Mouse (Mus musculus) liver, adult 2 months (tissue): ENCODE measurements at regions not wholly inside any gene's neighbourhood (a gene's known extent, or its start where the extent isn't known, plus 50 kb on each side); places are given as distances from the start of the nearest gene placed in this dataset.

Experiments
- DNase-seq: peaks from one replicate; pipeline ENCODE4 v3.0.0-alpha.2; 2011; ENCODE audit warnings: low read depth, low spot score; ENCODE audit errors: extremely low read depth
- H3K27ac ChIP-seq: fragments of 200-500 bp; replicated peaks from 2 replicates; pipeline ENCODE4 v1.5.1; 2012; ENCODE audit warnings: low read depth, mild to moderate bottlenecking, control low read depth, inconsistent platforms, low read length; ENCODE audit not compliant: insufficient read depth
- H3K27me3 ChIP-seq: fragments of 200-500 bp; 2 replicates; pipeline ENCODE4 v1.6.1; 2012; ENCODE audit warnings: mild to moderate bottlenecking, moderate library complexity, low read length, inconsistent platforms; ENCODE audit not compliant: control insufficient read depth, insufficient read depth
- H3K36me3 ChIP-seq: fragments of 200-500 bp; 2 replicates; pipeline ENCODE4 v1.6.1; 2012; ENCODE audit warnings: low read length, inconsistent platforms; ENCODE audit not compliant: control insufficient read depth, insufficient read depth
- H3K4me1 ChIP-seq: fragments of 200-500 bp; 2 replicates; pipeline ENCODE4 v1.6.1; 2011; ENCODE audit warnings: low read length; ENCODE audit not compliant: control insufficient read depth, insufficient read depth
- H3K4me3 ChIP-seq: fragments of 200-500 bp; 2 replicates; pipeline ENCODE4 v1.5.1; 2011; ENCODE audit warnings: low read depth, mild to moderate bottlenecking, control low read depth, low read length, moderate library complexity; ENCODE audit not compliant: insufficient read depth
- H3K79me2 ChIP-seq: fragments of 200-500 bp; 2 replicates; pipeline ENCODE4 v1.6.1; 2012; ENCODE audit warnings: inconsistent platforms, mild to moderate bottlenecking, low read length, moderate library complexity; ENCODE audit not compliant: control insufficient read depth, insufficient read depth
- H3K9ac ChIP-seq: fragments of 200-500 bp; 2 replicates; pipeline ENCODE4 v1.6.1; 2012; ENCODE audit warnings: low read depth, mild to moderate bottlenecking, control low read depth, inconsistent platforms, low read length
- CTCF ChIP-seq: fragments of 200-500 bp; IDR thresholded peaks from 2 replicates; pipeline ENCODE4 v1.5.1; 2011; ENCODE audit warnings: low read depth, low read length, control low read depth
- POLR2A ChIP-seq: fragments of 200-500 bp; IDR thresholded peaks from 2 replicates; pipeline ENCODE4 v1.6.1; 2011; ENCODE audit warnings: low read length, control low read depth; ENCODE audit not compliant: insufficient read depth; ENCODE audit errors: extremely low read depth
- WGBS: fragments of 180-500 bp; shearing (Covaris S2); methylation state at CpG from one replicate; pipeline ENCODE4 v1.1.7; 2018; 5-methylcytosine and 5-hydroxymethylcytosine counted together

DNA sequence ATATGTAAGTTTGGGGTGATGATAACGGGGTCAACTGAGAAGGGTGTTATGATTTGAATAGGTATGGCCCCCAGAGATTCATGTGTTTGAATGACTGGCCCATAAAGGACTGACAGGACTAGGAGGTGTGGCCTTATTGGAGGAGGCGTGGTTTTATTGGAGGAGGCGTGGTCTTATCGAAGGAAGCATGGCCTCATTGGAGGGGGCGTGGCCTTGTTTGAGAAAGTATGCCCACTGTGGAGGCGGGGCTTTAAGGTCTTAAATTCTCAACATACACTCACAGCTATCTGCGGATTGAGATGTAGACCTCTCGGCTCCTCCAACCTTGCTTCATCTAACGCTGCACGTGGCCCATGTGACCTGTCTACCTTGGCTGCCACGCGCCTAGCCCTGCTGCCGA is 63.7 kb upstream of the Gm3045 start:
- TF ChIP-seq CTCF (no peak), POLR2A (no peak)
- WGBS, result 57% methylated on average over 13 of the region's 13 CpGs
- no peaks in the 10 kb centered on the region for H3K4me1 ChIP-seq

GRCm38 (mm10) chr13:56369600-56369999 is 56.8 kb upstream of the Gm3045 start:
- no peak for DNase-seq
- H3K79me2 ChIP-seq, result no peaks in the 10 kb centered on the region
- H3K4me1 ChIP-seq, result no peaks in the 10 kb centered on the region
- no peaks in the 10 kb centered on the region for H3K27me3 ChIP-seq
- H3K27ac ChIP-seq, result no peak overlapping the region
- H3K36me3 ChIP-seq, result no peaks in the 10 kb centered on the region
- no peak for TF ChIP-seq CTCF
- no peak for TF ChIP-seq POLR2A
- no peak overlapping the region for H3K9ac ChIP-seq
- 80% methylated on average over 2 of the region's 2 CpGs for WGBS
- no peak overlapping the region for H3K4me3 ChIP-seq

More for the DNA sequence above, 63.7 kb upstream of the Gm3045 start:
- Histone ChIP-seq H3K79me2 (no peaks in the 10 kb centered on the region), H3K36me3 (no peaks in the 10 kb centered on the region), H3K9ac (no peak overlapping the region), H3K27ac (no peak overlapping the region), H3K27me3 (no peaks in the 10 kb centered on the region), H3K4me3 (no peak overlapping the region)
- no peak for DNase-seq

DNA sequence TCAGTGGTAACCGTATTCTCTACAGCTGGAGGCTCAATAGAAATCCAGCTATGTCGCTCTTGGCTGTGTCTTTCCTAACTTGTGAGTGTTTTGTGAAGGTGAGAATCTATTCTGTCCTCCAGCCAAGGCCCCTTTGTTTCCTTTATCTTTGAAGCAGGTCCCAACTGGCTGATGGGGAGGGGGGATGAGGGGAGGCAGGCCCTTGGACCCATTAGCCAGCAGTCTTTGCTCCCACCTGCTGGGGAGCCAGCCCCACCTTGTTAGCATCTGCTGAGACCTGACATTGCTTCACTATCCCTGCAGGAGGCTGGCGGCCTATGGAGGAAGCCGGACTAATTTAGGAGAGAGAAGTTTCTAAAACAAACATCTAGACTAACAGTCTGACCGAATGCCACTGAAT is 55.0 kb upstream of the Gm3045 start:
- TF ChIP-seq CTCF (no peak), POLR2A (no peak)
- no peaks in the 10 kb centered on the region for H3K36me3 ChIP-seq
- no peaks in the 10 kb centered on the region for H3K4me1 ChIP-seq
- no peak overlapping the region for H3K9ac ChIP-seq
- no peak overlapping the region for H3K4me3 ChIP-seq
- 41% methylated on average over 5 of the region's 5 CpGs for WGBS
- no peak for DNase-seq
- no peaks in the 10 kb centered on the region for H3K27me3 ChIP-seq
- no peaks in the 10 kb centered on the region for H3K79me2 ChIP-seq
- H3K27ac ChIP-seq, result no peak overlapping the region

DNA sequence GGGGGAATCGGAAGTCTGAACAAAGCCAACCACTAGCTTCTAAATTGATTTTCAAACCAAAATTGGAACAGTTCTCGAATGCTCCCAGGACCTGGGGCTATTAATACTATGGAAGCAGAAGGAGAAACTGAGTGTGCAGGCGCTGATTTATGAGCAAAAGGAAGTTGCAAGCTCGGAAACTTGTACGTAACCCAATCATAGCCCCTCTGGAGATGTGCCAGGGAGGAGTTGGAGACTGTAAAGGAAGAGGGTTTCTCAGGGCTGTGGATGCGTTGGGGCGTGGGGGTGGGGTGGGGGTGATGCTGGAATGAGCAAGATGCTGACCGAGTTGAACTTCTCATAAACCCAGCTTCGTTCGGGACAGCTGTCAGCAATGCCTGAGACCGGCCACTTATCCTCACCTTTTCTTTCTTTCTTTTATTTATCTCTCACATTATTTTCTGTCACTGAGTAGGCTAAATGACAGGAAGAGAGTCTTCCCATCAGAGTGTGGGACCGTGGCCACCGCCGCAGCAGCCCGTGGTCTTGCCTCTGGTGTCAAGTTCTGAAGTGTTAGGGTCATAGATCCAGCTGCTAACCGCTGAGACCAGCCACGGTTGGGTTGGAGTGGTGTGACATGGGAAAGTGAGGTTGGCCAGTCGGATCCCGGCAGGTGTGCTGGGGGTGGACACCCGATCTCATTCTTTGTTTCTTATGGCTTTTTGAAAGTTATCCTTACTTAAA is 54.2 kb upstream of the Gm3045 start:
- 72% methylated on average over 20 of the region's 20 CpGs for WGBS
- no peaks in the 10 kb centered on the region for H3K36me3 ChIP-seq
- no peak for DNase-seq
- TF ChIP-seq CTCF (no peak), POLR2A (no peak)
- H3K79me2 ChIP-seq, result no peaks in the 10 kb centered on the region
- no peak overlapping the region for H3K4me3 ChIP-seq
- H3K4me1 ChIP-seq, result no peaks in the 10 kb centered on the region
- no peak overlapping the region for H3K9ac ChIP-seq
- no peak overlapping the region for H3K27ac ChIP-seq
- no peaks in the 10 kb centered on the region for H3K27me3 ChIP-seq

DNA sequence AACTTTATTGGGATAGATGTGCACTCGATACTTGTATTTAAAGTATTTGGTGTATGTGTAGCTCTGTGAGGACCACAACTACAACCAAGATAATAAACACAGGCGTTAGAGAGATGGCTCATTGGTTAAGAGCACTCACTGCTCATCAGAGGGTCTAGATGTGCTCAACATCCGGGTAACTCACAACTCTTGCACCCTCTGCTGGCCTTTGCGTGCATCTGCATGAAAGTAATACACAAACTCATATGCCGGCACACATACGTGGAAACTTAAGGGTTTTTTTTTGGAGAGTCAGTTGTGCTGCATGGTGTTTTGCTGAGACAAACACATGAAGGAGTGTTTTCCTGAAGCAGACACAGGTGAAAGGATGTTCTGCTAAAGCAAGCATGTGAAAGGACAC is 53.7 kb upstream of the Gm3045 start:
- H3K9ac ChIP-seq, result no peak overlapping the region
- no peak overlapping the region for H3K4me3 ChIP-seq
- H3K4me1 ChIP-seq, result no peaks in the 10 kb centered on the region
- H3K27me3 ChIP-seq, result no peaks in the 10 kb centered on the region
- no peak overlapping the region for H3K27ac ChIP-seq
- WGBS, result 77% methylated on average over 6 of the region's 6 CpGs
- TF ChIP-seq POLR2A (no peak), CTCF (peak; percentile 43; the same call in 1 of the 2 replicates)
- H3K36me3 ChIP-seq, result no peaks in the 10 kb centered on the region
- no peaks in the 10 kb centered on the region for H3K79me2 ChIP-seq
- DNase-seq, result no peak
